Mouse (Mus musculus) cortical plate, adult 2 months (tissue): ENCODE measurements around the gene Olfr904.

ENCODE experiments used
- CTCF ChIP-seq: fragments of 200-500 bp; IDR thresholded peaks from 2 replicates; pipeline ENCODE4 v1.5.1; 2011; ENCODE audit warnings: mild to moderate bottlenecking, control low read depth, low read length; ENCODE audit not compliant: insufficient read depth; ENCODE audit errors: extremely low read depth
- POLR2A ChIP-seq: fragments of 200-500 bp; IDR thresholded peaks from 2 replicates; pipeline ENCODE4 v1.6.1; 2011; ENCODE audit warnings: mild to moderate bottlenecking, low read length, control low read depth; ENCODE audit not compliant: insufficient read depth; ENCODE audit errors: extremely low read depth

- TF ChIP-seq POLR2A (no peak), CTCF (no peak)
Measured at GRCm38 (mm10) chr9:38423801-38424200, 39.1 kb upstream of the Olfr904 start.
